Comparison of ENCODE assay signal across 8 mouse cellular contexts in the genomic region with DNA sequence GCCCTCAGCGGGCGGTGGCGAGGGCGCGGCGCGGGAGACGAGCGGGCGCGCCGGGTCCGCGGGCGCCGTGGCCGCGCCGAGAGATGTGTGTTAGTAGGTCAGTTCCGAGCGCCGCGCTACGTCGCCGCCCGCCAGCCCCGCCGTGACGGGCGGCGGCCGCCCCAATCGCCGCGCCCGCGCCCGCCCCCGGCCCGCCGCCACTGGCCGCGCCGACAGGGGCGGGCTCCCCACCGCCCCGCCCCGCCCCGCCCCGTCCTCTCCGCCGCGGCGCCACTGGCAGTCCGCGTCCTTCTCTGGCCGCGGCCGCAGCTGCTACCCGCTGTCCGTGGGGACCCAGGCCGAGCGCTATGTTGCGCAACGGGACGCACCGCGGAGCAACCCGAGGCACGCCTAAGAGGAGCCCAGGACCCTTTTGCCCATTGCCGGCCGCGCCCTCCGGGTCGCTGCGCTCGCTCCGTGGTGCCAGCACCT. TPM values are rescaled to one million over a fixed set of nuclear protein-coding genes. Genes with fewer than 3 reads are reported as not detected.
A peak's percentile ranks its signal among the peaks of the same experiment; 100 is the strongest.
DNase-seq lines count a peak whose midpoint lies in the region; ATAC-seq and TF ChIP-seq lines count a peak whose summit lies in the region.

TSS of gene Nfil3 (minus strand) at position 123 of the 471 bp plus-strand sequence.

- H3K9ac ChIP-seq in embryonic facial prominence, embryonic 14.5 days (ENCODE audit: low read depth, low read length), result peak within 1 kb of the TSS; percentile 90
- peak within 1 kb of the TSS; percentile 91 for H3K9ac ChIP-seq in heart, embryonic 11.5 days (ENCODE audit: low read depth, low read length)
- H3K9ac ChIP-seq in kidney, embryonic 14.5 days (ENCODE audit: low read depth, low read length), result peak within 1 kb of the TSS; percentile 79
- H3K9ac ChIP-seq in liver, adult 2 months (ENCODE audit: low read depth, low read length), result peak within 1 kb of the TSS; percentile 90
- peak within 1 kb of the TSS; percentile 66 for H3K9ac ChIP-seq in midbrain, postnatal 0 days (replicated peaks; ENCODE audit: low read length, poor library complexity, severe bottlenecking)

- peaks cover 15% of the 10 kb centered on the region for H3K27me3 ChIP-seq in thymus, adult 2 months (ENCODE audit: control insufficient read depth, insufficient read depth, low read length)
- H3K27me3 ChIP-seq in embryonic facial prominence, embryonic 14.5 days (replicated peaks; ENCODE audit: control insufficient read depth, insufficient read depth, low read length), result no peaks in the 10 kb centered on the region
- H3K27me3 ChIP-seq in heart, embryonic 11.5 days (ENCODE audit: control insufficient read depth, insufficient read depth, low read length), result no peaks in the 10 kb centered on the region
- H3K27me3 ChIP-seq in kidney, embryonic 14.5 days (ENCODE audit: control insufficient read depth, insufficient read depth, low read length), result peaks cover 6% of the 10 kb centered on the region; the same call in 1 of the 2 replicates
- H3K27me3 ChIP-seq in liver, adult 2 months (ENCODE audit: control insufficient read depth, insufficient read depth, low read length), result no peaks in the 10 kb centered on the region
- no peaks in the 10 kb centered on the region for H3K27me3 ChIP-seq in midbrain, postnatal 0 days (ENCODE audit: insufficient read depth, low read length)
- H3K27me3 ChIP-seq in splenic B cell, adult 2 months (ENCODE audit: control insufficient read depth, insufficient read depth, low read length, poor library complexity, severe bottlenecking), result peaks cover 2% of the 10 kb centered on the region

- no peaks in the 10 kb centered on the region for H3K9me3 ChIP-seq in embryonic facial prominence, embryonic 14.5 days (ENCODE audit: control insufficient read depth, low read length)
- H3K9me3 ChIP-seq in heart, embryonic 11.5 days (replicated peaks; ENCODE audit: control insufficient read depth, low read length), result no peaks in the 10 kb centered on the region
- H3K9me3 ChIP-seq in kidney, embryonic 14.5 days (ENCODE audit: control insufficient read depth, low read length), result no peaks in the 10 kb centered on the region
- no peaks in the 10 kb centered on the region for H3K9me3 ChIP-seq in midbrain, postnatal 0 days (ENCODE audit: low read length)

- H3K36me3 ChIP-seq in thymus, adult 2 months (ENCODE audit: control insufficient read depth, insufficient read depth, low read length), result no peaks in the 10 kb centered on the region
- H3K36me3 ChIP-seq in embryonic facial prominence, embryonic 14.5 days (ENCODE audit: control insufficient read depth, insufficient read depth, low read length), result no peaks in the 10 kb centered on the region
- H3K36me3 ChIP-seq in heart, embryonic 11.5 days (ENCODE audit: control insufficient read depth, insufficient read depth, low read length), result no peaks in the 10 kb centered on the region
- no peaks in the 10 kb centered on the region for H3K36me3 ChIP-seq in kidney, embryonic 14.5 days (ENCODE audit: control insufficient read depth, insufficient read depth, low read length)
- no peaks in the 10 kb centered on the region for H3K36me3 ChIP-seq in liver, adult 2 months (ENCODE audit: control insufficient read depth, insufficient read depth, low read length)
- no peaks in the 10 kb centered on the region for H3K36me3 ChIP-seq in midbrain, postnatal 0 days (ENCODE audit: insufficient read depth, low read length)
- no peaks in the 10 kb centered on the region for H3K36me3 ChIP-seq in splenic B cell, adult 2 months (ENCODE audit: control insufficient read depth, insufficient read depth, low read length, poor library complexity, severe bottlenecking)

- H3K4me2 ChIP-seq in embryonic facial prominence, embryonic 14.5 days (ENCODE audit: low read depth, low read length), result peak within 1 kb of the TSS; percentile 100
- H3K4me2 ChIP-seq in heart, embryonic 11.5 days, result peak within 1 kb of the TSS; percentile 99
- H3K4me2 ChIP-seq in kidney, embryonic 14.5 days (replicated peaks; ENCODE audit: low read depth, low read length), result peak within 1 kb of the TSS; percentile 99
- H3K4me2 ChIP-seq in midbrain, postnatal 0 days (ENCODE audit: low read depth, low read length, poor library complexity, severe bottlenecking), result peak within 1 kb of the TSS; percentile 97

- WGBS in thymus, adult 2 months, result under 1% methylated on average over 79 of the region's 79 CpGs
- 0% methylated on average over 17 of the region's 79 CpGs for WGBS in embryonic facial prominence, embryonic 14.5 days
- 1% methylated on average over 30 of the region's 79 CpGs for WGBS in heart, embryonic 11.5 days (ENCODE audit: insufficient replicate concordance)
- WGBS in kidney, embryonic 14.5 days, result 0% methylated on average over 23 of the region's 79 CpGs
- WGBS in liver, adult 2 months, result under 1% methylated on average over 25 of the region's 79 CpGs
- WGBS in midbrain, postnatal 0 days, result 0% methylated on average over 26 of the region's 79 CpGs

- DNase-seq in thymus, adult 2 months, result peak; percentile 63
- no peak for DNase-seq in thymus, postnatal 14 days
- DNase-seq in embryonic facial prominence, embryonic 14.5 days (ENCODE audit: low spot score), result peak; percentile 93
- peak; percentile 84 for DNase-seq in liver, adult 2 months (ENCODE audit: extremely low read depth, low read depth, low spot score)
- peak; percentile 93 for DNase-seq in midbrain, postnatal 0 days (ENCODE audit: low spot score)
- DNase-seq in splenic B cell, adult 2 months (ENCODE audit: low read depth, low spot score), result peak; percentile 69

- TF ChIP-seq POLR2A in thymus, adult 2 months (IDR thresholded peaks at IDR 0.05; ENCODE audit: control insufficient read depth, extremely low read depth, insufficient read depth, low read length, poor library complexity), result no peak
- TF ChIP-seq POLR2A in liver, adult 2 months (IDR thresholded peaks at IDR 0.05; ENCODE audit: extremely low read depth, insufficient read depth, low read length), result peak; percentile 88

- peak; percentile 94 for ATAC-seq in embryonic facial prominence, embryonic 14.5 days (ENCODE audit: low read depth)
- peak; percentile 83 for ATAC-seq in heart, embryonic 11.5 days (replicated peaks; ENCODE audit: insufficient number of reproducible peaks, low FRiP score, low TSS enrichment)
- ATAC-seq in kidney, embryonic 14.5 days (ENCODE audit: low FRiP score, low TSS enrichment), result peak; percentile 88
- ATAC-seq in midbrain, postnatal 0 days (ENCODE audit: low FRiP score), result peak; percentile 88

- TF ChIP-seq CTCF in thymus, adult 2 months (IDR thresholded peaks at IDR 0.05; ENCODE audit: borderline replicate concordance, control insufficient read depth, extremely low read depth, insufficient read depth, low read length, poor library complexity), result no peak
- TF ChIP-seq CTCF in liver, adult 2 months (IDR thresholded peaks at IDR 0.05; ENCODE audit: low read depth, low read length), result no peak
- no peak for TF ChIP-seq CTCF in midbrain, postnatal 0 days (IDR thresholded peaks at IDR 0.05)

- no peak within 1 kb of the TSS for H3K27ac ChIP-seq in thymus, adult 2 months (ENCODE audit: control insufficient read depth, insufficient read depth, low read length)
- peak within 1 kb of the TSS; percentile 97 for H3K27ac ChIP-seq in embryonic facial prominence, embryonic 14.5 days (replicated peaks; ENCODE audit: low read depth, low read length)
- peak within 1 kb of the TSS; percentile 97 for H3K27ac ChIP-seq in heart, embryonic 11.5 days (ENCODE audit: low read depth, low read length)
- H3K27ac ChIP-seq in kidney, embryonic 14.5 days (ENCODE audit: low read depth, low read length), result peak within 1 kb of the TSS; percentile 86
- peak within 1 kb of the TSS; percentile 99 for H3K27ac ChIP-seq in liver, adult 2 months (replicated peaks; ENCODE audit: insufficient read depth, low read depth, low read length)
- H3K27ac ChIP-seq in midbrain, postnatal 0 days (ENCODE audit: low read depth, low read length), result peak within 1 kb of the TSS; percentile 88

- peaks cover 12% of the 10 kb centered on the region for H3K79me2 ChIP-seq in liver, adult 2 months (ENCODE audit: control insufficient read depth, insufficient read depth, low read length)

- H3K4me1 ChIP-seq in thymus, adult 2 months (replicated peaks; ENCODE audit: control insufficient read depth, insufficient read depth, low read length), result peaks cover 22% of the 10 kb centered on the region
- peaks cover 28% of the 10 kb centered on the region for H3K4me1 ChIP-seq in embryonic facial prominence, embryonic 14.5 days (ENCODE audit: control insufficient read depth, insufficient read depth, low read length)
- peaks cover 13% of the 10 kb centered on the region for H3K4me1 ChIP-seq in heart, embryonic 11.5 days (ENCODE audit: control insufficient read depth, insufficient read depth, low read length)
- H3K4me1 ChIP-seq in kidney, embryonic 14.5 days (ENCODE audit: control insufficient read depth, insufficient read depth, low read length), result peaks cover 23% of the 10 kb centered on the region
- 0 out of 2 replicates have a peak, but pooled peaks cover 4% of the 10 kb centered on the region for H3K4me1 ChIP-seq in liver, adult 2 months (ENCODE audit: control insufficient read depth, insufficient read depth, low read length)
- peaks cover 4% of the 10 kb centered on the region; the same call in 1 of the 2 replicates for H3K4me1 ChIP-seq in midbrain, postnatal 0 days (ENCODE audit: insufficient read depth, low read length)

- peak within 1 kb of the TSS; percentile 96 for H3K4me3 ChIP-seq in thymus, adult 2 months (ENCODE audit: control insufficient read depth, insufficient read depth, low read length)
- peak within 1 kb of the TSS; percentile 92 for H3K4me3 ChIP-seq in embryonic facial prominence, embryonic 14.5 days (ENCODE audit: low read depth, low read length)
- peak within 1 kb of the TSS; percentile 96 for H3K4me3 ChIP-seq in heart, embryonic 11.5 days (ENCODE audit: low read depth, low read length)
- peak within 1 kb of the TSS; percentile 90 for H3K4me3 ChIP-seq in kidney, embryonic 14.5 days (ENCODE audit: low read length)
- H3K4me3 ChIP-seq in liver, adult 2 months (ENCODE audit: insufficient read depth, low read depth, low read length), result peak within 1 kb of the TSS; percentile 91
- H3K4me3 ChIP-seq in midbrain, postnatal 0 days (ENCODE audit: low read depth, low read length), result peak within 1 kb of the TSS; percentile 62

RNA-seq across cellular contexts. Expression of gene Nfil3, which starts in this region (rescaled TPM):
- 2.5 and 2.9 TPM in 2 replicates for polyA plus RNA-seq in thymus, adult 2 months (2012; rRNA removed)
- 27.2 and 30.4 TPM in 2 replicates for polyA plus RNA-seq in embryonic facial prominence, embryonic 14.5 days (2014; fragmentation: Nextera tagmentation; extraction: Ambion mirVana)
- polyA plus RNA-seq in heart, embryonic 11.5 days (2014; fragmentation: Nextera tagmentation; extraction: Ambion mirVana), result 35.3 and 42.3 TPM in 2 replicates
- 15.9 and 18.9 TPM in 2 replicates for polyA plus RNA-seq in kidney, embryonic 14.5 days (2014; fragmentation: Nextera tagmentation; extraction: Ambion mirVana)
- total RNA-seq in liver, adult 2 months (2014; rRNA removed), result 6.2 and 10.2 TPM in 2 replicates
- polyA plus RNA-seq in liver, adult 2 months (2012; rRNA removed), result 7.9 and 16.2 TPM in 2 replicates
- 15.7 and 20.8 TPM in 2 replicates for total RNA-seq in midbrain, postnatal 0 days (2014; rRNA removed)
- 27.3 and 27.5 TPM in 2 replicates for polyA plus RNA-seq in midbrain, postnatal 0 days (2015; fragmentation: Nextera tagmentation; extraction: Ambion mirVana)
